Mouse (Mus musculus) mammary gland, adult 2 months (tissue): ENCODE measurements around the gene Capn15. TPM values are rescaled to one million over a fixed set of nuclear protein-coding genes. Genes with fewer than 3 reads are reported as not detected.

Experiments
- polyA plus RNA-seq: library from polyadenylated mRNA; depleted of rRNA; stranded (reverse); fragments of >200 nt; gene quantifications from 2 replicates; pipeline ENCODE4 v1.2.3, GENCODE M21; 2012; ENCODE audit warnings: low replicate concordance; rRNA removed

Capn15 gene
- 36.5 and 53.9 TPM in 2 replicates for polyA plus RNA-seq

GRCm38 (mm10) chr17:25985306-25986294, at the start of gene Capn15:
Gene Capn15 (minus strand): TSS chr17:25985796.

DNA sequence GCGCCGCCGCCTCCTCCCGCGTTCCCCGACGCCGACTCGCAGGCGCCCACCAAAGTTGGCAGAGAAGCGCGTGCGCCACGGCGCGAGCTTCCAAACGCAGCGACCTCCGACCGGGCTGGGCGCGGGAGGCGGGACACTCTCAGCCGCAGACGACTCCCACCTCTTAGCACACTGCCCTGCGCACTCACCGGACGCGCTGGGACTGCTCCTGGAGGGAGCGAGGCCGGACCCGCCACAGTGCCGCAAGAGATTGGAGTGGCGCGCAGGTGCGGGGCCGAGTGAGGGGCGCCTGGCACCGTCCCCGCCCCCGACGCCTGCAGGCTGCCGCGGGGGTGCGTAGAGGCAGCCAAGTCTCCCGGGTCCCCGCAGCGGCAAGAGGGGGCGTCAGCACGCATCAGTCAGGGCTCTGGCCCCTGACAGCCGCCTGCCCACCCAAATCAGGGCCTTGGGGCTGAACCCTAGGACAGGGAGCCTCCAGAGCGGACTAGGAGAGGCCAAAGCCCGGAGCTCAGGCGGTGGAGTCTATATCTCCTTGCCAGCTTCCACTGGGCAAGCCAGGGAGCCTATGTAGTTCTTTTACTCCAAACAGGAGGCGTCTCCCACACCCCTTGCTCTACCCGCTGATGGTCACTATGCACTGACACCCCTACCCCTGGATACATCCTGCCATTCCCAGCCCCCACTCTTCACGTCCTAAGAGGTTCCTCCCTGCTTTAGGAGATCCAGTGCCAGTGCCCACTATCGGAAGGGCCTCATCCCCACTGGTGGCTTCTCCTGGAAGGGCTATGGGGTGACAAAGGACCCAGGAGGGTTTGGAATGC, 33.6 kb downstream of the Capn15 start, which contains the start of gene A930017K11Rik:
A930017K11Rik (minus strand) TSS at position 763 of the 821 bp plus-strand sequence.

GRCm38 (mm10) chr17:25944366-25945163, 41.0 kb downstream of the Capn15 start, which contains the start of the genes Pigq and Nhlrc4:
Gene Pigq (minus strand): TSS chr17:25944936.
Gene Nhlrc4 (minus strand): TSS chr17:25944961.

GRCm38 (mm10) chr17:25919144-25919785, 66.3 kb downstream of the Capn15 start, which contains the start of gene Rab40c:
Gene Rab40c (minus strand): TSS chr17:25919727.

Other genes with a start within 250 kb of the Capn15 start
- 0.14 and 0.17 TPM in 2 replicates for gene Mslnl, start 249.8 kb downstream of the Capn15 start, polyA plus RNA-seq
- gene Msln, start 231.4 kb downstream of the Capn15 start, polyA plus RNA-seq = 0.10 and 0.33 TPM in 2 replicates
- 20.4 and 28.7 TPM in 2 replicates for gene Narfl, start 212.0 kb downstream of the Capn15 start, polyA plus RNA-seq
- gene Haghl, start 200.1 kb downstream of the Capn15 start, polyA plus RNA-seq = 36.0 and 41.6 TPM in 2 replicates
- not detected in 2 replicates for gene Ccdc78, start 199.2 kb downstream of the Capn15 start, polyA plus RNA-seq
- 114 and 133 TPM in 2 replicates for gene Fam173a, start 192.9 kb downstream of the Capn15 start, polyA plus RNA-seq
- gene AC134908.4, start 190.1 kb downstream of the Capn15 start, polyA plus RNA-seq = 0.88 TPM in 1 of 2 replicates, not detected in the other
- gene Metrn, start 188.7 kb downstream of the Capn15 start, polyA plus RNA-seq = 35.1 and 74.2 TPM in 2 replicates
- 0.97 and 1.1 TPM in 2 replicates for gene Fbxl16, start 176.7 kb downstream of the Capn15 start, polyA plus RNA-seq
- 41.0 and 41.4 TPM in 2 replicates for gene Wdr24, start 162.2 kb downstream of the Capn15 start, polyA plus RNA-seq
- 56.2 and 97.4 TPM in 2 replicates for gene Jmjd8, start 156.9 kb downstream of the Capn15 start, polyA plus RNA-seq
- 122 and 125 TPM in 2 replicates for gene Stub1, start 152.4 kb downstream of the Capn15 start, polyA plus RNA-seq
- gene Rhbdl1, start 148.5 kb downstream of the Capn15 start, polyA plus RNA-seq = 44.8 and 79.9 TPM in 2 replicates
- 63.0 and 78.8 TPM in 2 replicates for gene Gm20683, start 144.0 kb downstream of the Capn15 start, polyA plus RNA-seq
- 85.6 and 87.3 TPM in 2 replicates for gene Rhot2, start 140.9 kb downstream of the Capn15 start, polyA plus RNA-seq
- 34.5 and 41.1 TPM in 2 replicates for gene Wdr90, start 124.3 kb downstream of the Capn15 start, polyA plus RNA-seq
- 102 and 244 TPM in 2 replicates for gene Mcrip2, start 117.0 kb downstream of the Capn15 start, polyA plus RNA-seq
- gene Mettl26, start 110.7 kb downstream of the Capn15 start, polyA plus RNA-seq = 71.6 and 142 TPM in 2 replicates
- 0.98 and 1.3 TPM in 2 replicates for gene Wfikkn1, start 104.9 kb downstream of the Capn15 start, polyA plus RNA-seq
- 36.1 and 46.6 TPM in 2 replicates for gene Rab40c, start 66.1 kb downstream of the Capn15 start, polyA plus RNA-seq
- 132 and 209 TPM in 2 replicates for gene Pigq, start 40.9 kb downstream of the Capn15 start, polyA plus RNA-seq
- not detected in 2 replicates for gene Nhlrc4, start 40.8 kb downstream of the Capn15 start, polyA plus RNA-seq
- gene A930017K11Rik, start 33.2 kb downstream of the Capn15 start, polyA plus RNA-seq = 0.05 TPM in 1 of 2 replicates, not detected in the other
- 27.5 and 39.5 TPM in 2 replicates for gene Rab11fip3, start 83.8 kb upstream of the Capn15 start, polyA plus RNA-seq
- 15.7 and 24.9 TPM in 2 replicates for gene Decr2, start 104.5 kb upstream of the Capn15 start, polyA plus RNA-seq
- 19.1 and 19.2 TPM in 2 replicates for gene Nme4, start 109.8 kb upstream of the Capn15 start, polyA plus RNA-seq
- 45.9 and 49.6 TPM in 2 replicates for gene Tmem8, start 127.5 kb upstream of the Capn15 start, polyA plus RNA-seq
- 61.5 and 62.7 TPM in 2 replicates for gene Mrpl28, start 137.7 kb upstream of the Capn15 start, polyA plus RNA-seq
- gene Axin1, start 152.9 kb upstream of the Capn15 start, polyA plus RNA-seq = 16.8 and 17.2 TPM in 2 replicates
- gene Pdia2, start 213.3 kb upstream of the Capn15 start, polyA plus RNA-seq = 0.37 TPM in 1 of 2 replicates, not detected in the other
- 16.1 and 22.3 TPM in 2 replicates for gene Rgs11, start 217.2 kb upstream of the Capn15 start, polyA plus RNA-seq
- gene Arhgdig, start 222.0 kb upstream of the Capn15 start, polyA plus RNA-seq = 0.41 and 1.6 TPM in 2 replicates